Mouse (Mus musculus): ENCODE measurements around the gene Gm10842. TPM values are rescaled to one million over a fixed set of nuclear protein-coding genes. Genes with fewer than 3 reads are reported as not detected.

The Gm10842 gene
- total RNA-seq, 2 experiments from 2014 or later, result not detected

GRCm38 (mm10) chr11:105152357-105152899, 5.7 kb downstream of the Gm10842 start:
- DNase-seq (ENCODE audit: extremely low spot score in 1 of 2, low spot score in 1 of 2), result no peak

DNA sequence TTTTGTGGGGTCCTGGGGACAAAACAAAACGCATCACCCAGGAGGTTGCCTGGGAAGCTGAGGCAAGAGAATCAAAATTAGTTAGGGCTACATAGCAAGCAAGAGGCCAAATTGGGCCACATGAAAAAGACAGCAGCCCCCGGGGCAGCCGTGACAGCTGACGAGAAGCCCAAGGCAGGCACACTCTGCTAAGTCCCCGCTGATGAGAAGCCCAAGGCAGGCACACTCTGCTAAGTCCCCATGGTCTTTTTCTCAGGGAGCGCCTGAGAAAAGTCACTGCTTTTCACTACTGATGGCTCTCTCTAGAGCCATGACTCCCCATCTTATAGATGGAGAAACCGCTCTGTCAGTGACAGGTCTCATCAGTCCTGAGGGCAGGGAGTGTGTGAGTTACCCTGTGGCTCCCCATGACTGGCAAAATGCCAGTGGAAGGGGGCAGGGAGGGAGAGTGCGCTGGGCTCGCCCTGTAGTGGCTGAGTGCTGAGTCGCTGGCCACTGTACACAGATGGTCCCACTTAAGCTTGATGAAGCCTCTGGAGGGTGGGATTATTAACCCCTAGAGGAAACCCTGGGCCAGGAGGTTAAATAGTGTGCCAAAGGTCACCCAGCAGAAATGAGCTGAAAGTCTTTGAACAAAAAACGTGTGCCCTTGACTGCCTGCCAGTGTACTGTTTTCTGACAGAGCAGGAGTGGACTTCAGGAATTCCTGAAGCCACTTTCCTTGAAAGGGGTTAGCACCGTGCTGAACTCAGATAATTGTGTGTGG, 6.6 kb downstream of the Gm10842 start:
- DNase-seq (ENCODE audit: extremely low spot score in 1 of 2, low spot score in 1 of 2), result no peak

GRCm38 (mm10) chr11:105155915-105156314, 9.2 kb downstream of the Gm10842 start:
- DNase-seq (ENCODE audit: extremely low spot score in 1 of 2, low spot score in 1 of 2), result no peak

DNA sequence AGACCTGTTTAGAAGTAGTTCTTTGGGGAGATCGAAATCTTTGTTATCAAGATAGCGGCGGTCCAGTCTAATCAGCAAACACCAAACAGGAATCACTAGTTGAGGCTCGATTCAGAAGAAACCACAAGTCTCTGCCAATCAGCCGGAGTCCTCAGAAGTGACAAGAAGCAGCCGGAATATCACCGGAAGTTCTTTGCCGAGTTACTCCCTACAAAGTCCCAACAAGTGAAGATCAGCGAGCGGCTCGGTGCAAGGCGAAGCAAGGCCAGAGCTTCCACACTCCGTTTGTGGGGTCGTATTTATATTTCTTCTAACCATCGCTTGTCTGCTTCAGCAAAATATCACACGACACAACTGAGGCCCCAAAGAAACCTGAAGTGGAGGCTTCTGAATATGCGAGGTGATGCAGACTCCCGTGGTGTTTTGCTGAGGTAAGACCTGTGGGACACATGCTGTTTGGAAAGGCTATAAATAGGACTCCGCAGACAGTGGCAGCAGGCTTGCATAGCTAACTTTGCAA, 10.1 kb downstream of the Gm10842 start:
- no peak for DNase-seq (ENCODE audit: extremely low spot score in 1 of 2, low spot score in 1 of 2)

- DNase-seq (ENCODE audit: extremely low spot score in 1 of 2, low spot score in 1 of 2), result no peak
Measured at GRCm38 (mm10) chr11:105158047-105158446, 11.4 kb downstream of the Gm10842 start.

- DNase-seq (ENCODE audit: extremely low spot score in 1 of 2, low spot score in 1 of 2), result no peak
Measured at GRCm38 (mm10) chr11:105159673-105160360, 13.1 kb downstream of the Gm10842 start.

- no peak for DNase-seq (ENCODE audit: extremely low spot score in 1 of 2, low spot score in 1 of 2)
Measured at GRCm38 (mm10) chr11:105161411-105161810, 14.7 kb downstream of the Gm10842 start.

GRCm38 (mm10) chr11:105164516-105165510, 18.1 kb downstream of the Gm10842 start:
- DNase-seq (ENCODE audit: extremely low spot score in 1 of 2, low spot score in 1 of 2), result no peak

DNA sequence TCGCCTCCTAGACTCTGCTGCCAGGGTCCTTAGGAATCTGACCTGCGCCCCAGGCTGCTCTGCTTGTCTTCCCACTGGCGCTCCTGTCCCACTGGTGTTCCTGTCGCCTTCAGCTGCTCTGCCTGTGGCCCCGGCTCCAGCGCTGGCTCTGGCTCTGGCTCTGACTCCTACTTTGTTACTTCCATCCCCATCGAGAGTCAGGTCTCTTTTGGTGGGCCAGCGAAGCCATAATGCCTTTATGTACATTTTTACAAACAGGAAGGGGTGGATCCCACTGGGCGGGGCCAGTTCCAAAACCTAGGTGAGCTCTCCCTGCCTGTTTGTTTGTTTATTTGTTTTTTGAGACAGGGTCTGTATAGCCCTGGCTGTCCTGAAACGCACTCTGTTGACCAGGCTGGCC, 20.1 kb downstream of the Gm10842 start:
- DNase-seq (ENCODE audit: extremely low spot score in 1 of 2, low spot score in 1 of 2), result no peak

GRCm38 (mm10) chr11:105178516-105178915, 31.8 kb downstream of the Gm10842 start, which contains the start of gene Tlk2:
TSS of gene Tlk2 (plus strand) at chr11:105178807.
- no peak for DNase-seq (ENCODE audit: extremely low spot score in 1 of 2, low spot score in 1 of 2)

- no peak for DNase-seq (ENCODE audit: extremely low spot score in 1 of 2, low spot score in 1 of 2)
Measured at GRCm38 (mm10) chr11:105179523-105179922, 32.8 kb downstream of the Gm10842 start.

DNA sequence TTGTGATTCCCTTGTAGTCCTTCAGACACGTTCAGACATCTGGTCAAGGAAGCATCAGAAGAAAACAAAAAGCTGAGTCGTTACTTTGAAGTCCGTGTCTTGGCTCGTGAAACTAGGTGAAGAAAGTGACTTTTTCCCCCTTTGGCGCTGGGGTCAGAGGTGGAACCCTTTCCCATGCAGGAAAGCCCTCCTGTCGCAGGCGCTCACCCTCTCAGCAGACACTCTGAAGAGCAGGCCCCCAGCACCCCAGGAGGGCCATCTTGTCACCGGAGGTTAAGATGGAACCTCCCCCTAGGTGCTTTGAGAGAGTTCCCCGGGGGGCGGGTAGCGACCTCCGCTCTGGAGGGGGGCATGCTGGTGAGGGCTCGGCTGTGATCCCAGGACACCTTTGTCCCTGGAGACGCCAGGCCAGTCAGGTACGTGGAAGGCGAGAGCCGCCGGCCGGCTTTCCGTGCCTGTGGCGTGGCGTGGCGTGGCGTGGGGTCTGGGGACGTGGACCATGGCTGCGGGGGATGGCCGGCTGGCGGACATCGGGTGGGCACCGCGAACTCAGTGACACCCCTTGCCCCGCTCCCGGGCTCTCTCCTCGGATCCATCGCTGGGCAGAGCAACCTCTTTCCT, 33.9 kb downstream of the Gm10842 start:
- peak; percentile 8 to 31 for DNase-seq (ENCODE audit: extremely low spot score in 1 of 2, low spot score in 1 of 2)

DNA sequence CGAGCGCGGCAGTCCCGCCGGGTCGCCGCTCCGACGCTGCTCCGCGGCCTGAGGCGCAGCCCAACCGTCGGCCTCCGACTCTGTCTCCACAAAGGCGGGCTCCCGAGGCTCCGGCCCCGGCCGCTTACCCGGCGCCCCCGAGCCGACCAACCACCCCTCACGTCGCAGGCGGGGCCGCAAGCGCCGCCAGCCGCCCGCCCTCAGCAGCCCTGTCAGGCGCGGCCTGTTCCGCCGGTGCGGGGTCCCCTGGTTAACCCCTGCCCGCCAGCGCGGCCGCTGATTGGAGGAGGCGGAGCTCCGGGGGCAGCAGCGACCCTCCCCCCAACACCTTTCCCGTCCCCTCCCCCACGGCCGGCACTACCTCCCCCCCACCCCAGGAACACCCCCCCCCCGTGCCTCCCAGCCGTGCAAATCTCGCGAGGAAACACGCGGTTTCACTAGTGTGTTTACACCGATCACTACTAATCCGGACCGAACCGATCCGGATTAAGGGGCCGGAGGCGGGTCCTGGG, 34.5 kb downstream of the Gm10842 start:
- DNase-seq (ENCODE audit: extremely low spot score in 1 of 2, low spot score in 1 of 2), result peak; percentile 84 to 95

GRCm38 (mm10) chr11:105181689-105182460, 35.2 kb downstream of the Gm10842 start:
- DNase-seq (ENCODE audit: extremely low spot score in 1 of 2, low spot score in 1 of 2), result peak; percentile 19 to 45

DNA sequence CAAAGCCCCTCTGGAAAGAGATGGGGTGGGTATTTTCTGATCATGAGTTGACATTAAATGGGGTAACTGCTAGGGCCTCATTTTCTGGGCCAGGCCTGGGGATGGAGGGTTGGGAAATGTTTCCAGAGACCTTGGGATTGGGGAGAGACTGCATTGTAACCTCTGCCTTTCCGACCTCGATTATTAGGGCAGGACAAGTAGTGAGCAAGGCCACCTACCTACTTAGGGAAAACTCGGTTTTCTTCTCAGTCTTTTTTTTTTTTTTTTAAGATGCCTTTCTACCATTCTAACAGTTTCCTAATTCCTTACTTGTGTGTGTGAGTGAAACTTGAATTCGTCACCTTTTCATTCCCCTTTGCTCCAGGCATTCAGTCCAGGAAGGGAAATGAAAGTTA, 35.8 kb downstream of the Gm10842 start:
- no peak for DNase-seq (ENCODE audit: extremely low spot score in 1 of 2, low spot score in 1 of 2)

DNA sequence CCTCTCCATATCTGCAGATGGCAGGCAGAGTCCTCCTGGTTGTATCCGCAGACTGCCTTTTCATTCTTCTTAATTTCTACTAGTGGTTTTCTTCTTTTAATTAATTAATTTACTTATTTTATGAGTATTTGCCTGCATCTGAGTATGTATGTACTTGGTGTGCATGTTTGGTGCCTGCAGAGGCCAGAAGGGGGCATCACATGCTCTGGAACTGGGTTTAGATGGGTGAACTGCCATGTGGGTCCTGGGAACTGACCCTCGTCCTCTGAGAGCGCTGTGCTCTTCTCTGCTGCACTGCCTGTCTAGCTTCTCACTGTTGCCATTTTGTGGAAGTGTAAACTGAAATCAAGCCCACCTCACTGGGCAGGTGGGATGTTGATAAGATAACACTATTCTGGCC, 38.0 kb downstream of the Gm10842 start:
- DNase-seq (ENCODE audit: extremely low spot score in 1 of 2, low spot score in 1 of 2), result no peak

GRCm38 (mm10) chr11:105192186-105192585, 45.5 kb downstream of the Gm10842 start:
- DNase-seq (ENCODE audit: extremely low spot score in 1 of 2, low spot score in 1 of 2), result no peak
